Mouse (Mus musculus) limb, embryonic 14.5 days (tissue): ENCODE measurements at regions not wholly inside any gene's neighbourhood (a gene's known extent, or its start where the extent isn't known, plus 50 kb on each side); places are given as distances from the start of the nearest gene placed in this dataset.
"Not testable (repeated sequence)": the region's sequence is repeated elsewhere in the genome, so short reads cannot be mapped to it uniquely, and the experiment has no call there.

Experiments used
- ATAC-seq: fragments of 200-750 bp; cut with Nextera tagmentation; 2 replicates; pipeline ENCODE4 v1.8.0; 2017; ENCODE audit warnings: low read depth, moderate number of reproducible peaks, moderate TSS enrichment; ENCODE audit not compliant: low FRiP score
- DNase-seq: peaks from one replicate; pipeline ENCODE4 v3.0.0-alpha.2; 2015; ENCODE audit warnings: low spot score
- H3K27ac ChIP-seq: fragments of 300-500 bp; sonication (generic); replicated peaks from 2 replicates; pipeline ENCODE4 v1.5.1; 2014; ENCODE audit warnings: low read depth, mild to moderate bottlenecking, low read length, moderate library complexity, mixed read lengths
- H3K27me3 ChIP-seq: fragments of 300-500 bp; sonication (generic); 2 replicates; pipeline ENCODE4 v1.6.1; 2014; ENCODE audit warnings: low read length, mixed read lengths; ENCODE audit not compliant: control insufficient read depth, insufficient read depth
- H3K36me3 ChIP-seq: fragments of 300-500 bp; sonication (generic); 2 replicates; pipeline ENCODE4 v1.6.1; 2014; ENCODE audit warnings: mild to moderate bottlenecking, low read length, moderate library complexity, mixed read lengths; ENCODE audit not compliant: control insufficient read depth, insufficient read depth
- H3K4me1 ChIP-seq: fragments of 300-500 bp; sonication (generic); 2 replicates; pipeline ENCODE4 v1.6.1; 2014; ENCODE audit warnings: antibody characterized with exemption, low read length, mixed read lengths; ENCODE audit not compliant: control insufficient read depth, insufficient read depth
- H3K4me2 ChIP-seq: fragments of 300-500 bp; sonication (generic); replicated peaks from 2 replicates; pipeline ENCODE4 v1.6.1; 2014; ENCODE audit warnings: low read depth, mild to moderate bottlenecking, low read length, moderate library complexity; ENCODE audit not compliant: severe bottlenecking
- H3K4me3 ChIP-seq: fragments of 300-500 bp; sonication (generic); replicated peaks from 2 replicates; pipeline ENCODE4 v1.5.1; 2014; ENCODE audit warnings: low read length
- H3K9ac ChIP-seq: fragments of 300-500 bp; sonication (generic); 2 replicates; pipeline ENCODE4 v1.6.1; 2014; ENCODE audit warnings: mild to moderate bottlenecking, low read depth, low read length, moderate library complexity; ENCODE audit not compliant: severe bottlenecking
- H3K9me3 ChIP-seq: fragments of 300-500 bp; sonication (generic); 2 replicates; pipeline ENCODE4 v1.6.1; 2016; ENCODE audit warnings: low read length; ENCODE audit not compliant: control insufficient read depth
- POLR2A ChIP-seq: fragments of 200-500 bp; IDR thresholded peaks from 2 replicates; pipeline ENCODE4 v1.8.0; 2012; ENCODE audit warnings: inconsistent platforms, mild to moderate bottlenecking, moderate library complexity, borderline replicate concordance; ENCODE audit not compliant: insufficient read depth, insufficient read length; ENCODE audit errors: extremely low read depth
- WGBS: fragments of 180-500 bp; shearing (Covaris S2); extraction: QIAGEN DNeasy Blood & Tissue Kit; methylation state at CpG from one replicate; pipeline ENCODE4 v1.1.7; 2014; 5-methylcytosine and 5-hydroxymethylcytosine counted together

DNA sequence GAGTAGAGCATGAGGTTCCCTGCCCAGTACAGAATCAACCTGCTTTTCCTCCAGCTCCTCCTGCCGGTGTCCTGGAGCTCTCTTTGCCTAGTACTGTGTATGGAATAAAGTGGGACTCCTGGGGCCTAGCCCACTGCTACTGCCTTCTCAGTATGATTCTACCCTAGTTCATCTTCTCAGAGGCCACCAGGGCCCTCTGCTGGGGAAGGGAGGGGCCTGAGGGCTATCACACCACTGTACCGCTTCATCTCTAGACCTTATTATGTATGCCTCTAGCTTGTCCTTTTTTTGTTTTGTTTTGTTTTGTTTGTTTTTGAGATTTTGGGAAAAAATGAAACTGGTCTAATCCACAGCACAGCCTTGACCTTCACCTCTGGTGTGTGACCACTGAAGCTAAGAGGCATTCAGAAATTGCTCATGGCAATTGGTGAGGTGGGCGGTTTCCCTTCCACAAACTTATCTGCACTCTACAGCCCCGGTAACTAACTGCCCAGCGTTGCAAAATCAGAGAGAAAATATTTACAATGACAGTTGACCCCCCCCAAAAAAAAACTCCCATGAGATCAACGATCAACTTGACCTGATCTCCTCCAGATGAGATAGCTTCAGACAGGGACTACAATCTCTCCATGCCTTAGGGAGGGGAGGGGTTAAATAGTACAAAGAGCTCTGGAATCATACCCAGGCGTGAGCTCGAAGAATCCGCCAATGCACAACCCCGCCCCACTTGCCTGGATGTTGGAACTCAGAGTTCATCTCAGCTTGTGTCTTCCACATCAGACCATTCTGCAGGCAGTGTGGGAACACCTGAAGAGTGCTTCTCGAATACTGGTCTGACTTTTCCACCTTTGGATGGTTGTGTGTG is 168.8 kb downstream of the Tomm20 start:
- no peak for ATAC-seq

DNA sequence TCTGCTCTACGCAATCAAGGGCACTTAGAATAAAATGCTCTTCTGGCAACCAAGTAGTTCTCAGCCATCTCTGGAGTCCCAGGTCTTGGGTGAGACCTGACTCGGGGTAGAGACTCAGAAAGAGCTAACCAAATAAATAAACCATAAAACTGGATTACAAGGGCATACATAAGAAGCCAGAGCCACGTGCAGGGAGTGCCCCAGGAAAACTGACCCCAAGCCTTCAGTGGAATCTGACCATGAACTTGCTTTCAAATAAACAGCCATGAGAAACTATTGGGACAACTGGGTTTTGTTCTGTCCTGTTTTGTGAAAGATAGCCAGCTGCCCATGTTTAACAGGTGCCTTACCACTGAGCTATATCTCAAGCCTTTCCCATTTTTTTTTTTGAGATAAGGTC is 170.3 kb downstream of the Tomm20 start:
- H3K9me3 ChIP-seq = no peaks in the 10 kb centered on the region
- ATAC-seq (no peak), DNase-seq (no peak)
- H3K9ac ChIP-seq = no peak overlapping the region
- H3K4me3 ChIP-seq = no peak overlapping the region
- H3K4me2 ChIP-seq = no peak overlapping the region
- H3K27me3 ChIP-seq = no peaks in the 10 kb centered on the region
- 46% methylated on average over 3 of the region's 3 CpGs for WGBS
- H3K27ac ChIP-seq = no peak overlapping the region
- H3K36me3 ChIP-seq = no peaks in the 10 kb centered on the region
- H3K4me1 ChIP-seq = no peaks in the 10 kb centered on the region
- TF ChIP-seq POLR2A = no peak

More for the DNA sequence above, 168.8 kb downstream of the Tomm20 start:
- no peak overlapping the region for H3K4me2 ChIP-seq
- no peak overlapping the region for H3K9ac ChIP-seq
- no peaks in the 10 kb centered on the region for H3K27me3 ChIP-seq
- DNase-seq = no peak
- no peaks in the 10 kb centered on the region for H3K4me1 ChIP-seq
- no peaks in the 10 kb centered on the region for H3K9me3 ChIP-seq
- no peak overlapping the region for H3K27ac ChIP-seq
- no peaks in the 10 kb centered on the region for H3K36me3 ChIP-seq
- 84% methylated on average over 11 of the region's 11 CpGs for WGBS
- H3K4me3 ChIP-seq = no peak overlapping the region
- no peak for TF ChIP-seq POLR2A

DNA sequence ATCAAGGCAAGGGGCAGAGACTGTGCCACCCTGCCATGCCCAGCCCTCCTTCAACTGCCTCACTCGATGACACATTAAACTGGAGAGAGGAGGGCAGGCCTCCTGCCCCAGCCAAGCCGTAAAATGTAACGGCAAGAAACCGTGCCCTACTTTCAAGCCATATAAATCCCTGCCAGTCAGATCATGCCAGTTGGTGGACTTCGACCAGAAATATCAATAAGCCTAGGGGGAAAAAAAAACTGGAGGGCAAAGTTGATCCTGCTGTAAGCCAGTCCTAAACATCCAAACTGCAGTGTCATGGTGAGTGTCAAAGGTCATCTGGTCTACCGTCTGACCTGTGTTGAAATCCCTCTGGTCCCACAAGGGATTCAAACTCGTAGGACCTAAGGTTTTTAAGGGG is 170.8 kb downstream of the Tomm20 start:
- no peak overlapping the region for H3K4me2 ChIP-seq
- no peak overlapping the region for H3K27ac ChIP-seq
- DNase-seq (no peak), ATAC-seq (no peak)
- no peaks in the 10 kb centered on the region for H3K27me3 ChIP-seq
- TF ChIP-seq POLR2A = no peak
- H3K4me1 ChIP-seq = no peaks in the 10 kb centered on the region
- no peak overlapping the region for H3K4me3 ChIP-seq
- 52% methylated on average over 7 of the region's 7 CpGs for WGBS
- H3K9me3 ChIP-seq = no peaks in the 10 kb centered on the region
- H3K9ac ChIP-seq = no peak overlapping the region
- H3K36me3 ChIP-seq = no peaks in the 10 kb centered on the region

DNA sequence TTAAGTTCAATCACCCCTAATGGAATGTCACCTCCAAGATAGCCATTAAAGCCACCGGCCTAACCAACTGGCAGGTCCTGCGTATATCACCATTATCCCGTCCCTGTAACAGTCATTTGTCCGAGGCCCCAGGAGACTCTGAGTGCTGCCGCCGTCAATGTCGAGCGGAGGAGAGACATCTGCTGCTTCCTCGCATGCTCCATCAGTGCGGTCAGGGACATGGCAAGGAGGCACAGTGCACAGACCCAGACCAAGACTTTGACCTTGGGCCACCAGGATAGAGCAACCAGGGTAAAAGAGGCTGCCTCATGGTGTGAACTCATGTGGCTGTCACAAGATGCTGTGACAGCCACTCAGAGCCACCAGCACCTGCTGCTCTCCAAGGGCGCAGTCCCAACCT is 172.9 kb downstream of the Tomm20 start:
- Histone ChIP-seq H3K9me3 (no peaks in the 10 kb centered on the region), H3K4me3 (no peak overlapping the region), H3K36me3 (no peaks in the 10 kb centered on the region), H3K4me2 (no peak overlapping the region), H3K4me1 (no peaks in the 10 kb centered on the region), H3K27ac (no peak overlapping the region), H3K27me3 (no peaks in the 10 kb centered on the region), H3K9ac (no peak overlapping the region)
- TF ChIP-seq POLR2A = no peak
- ATAC-seq (no peak), DNase-seq (no peak)
- 82% methylated on average over 11 of the region's 11 CpGs for WGBS

DNA sequence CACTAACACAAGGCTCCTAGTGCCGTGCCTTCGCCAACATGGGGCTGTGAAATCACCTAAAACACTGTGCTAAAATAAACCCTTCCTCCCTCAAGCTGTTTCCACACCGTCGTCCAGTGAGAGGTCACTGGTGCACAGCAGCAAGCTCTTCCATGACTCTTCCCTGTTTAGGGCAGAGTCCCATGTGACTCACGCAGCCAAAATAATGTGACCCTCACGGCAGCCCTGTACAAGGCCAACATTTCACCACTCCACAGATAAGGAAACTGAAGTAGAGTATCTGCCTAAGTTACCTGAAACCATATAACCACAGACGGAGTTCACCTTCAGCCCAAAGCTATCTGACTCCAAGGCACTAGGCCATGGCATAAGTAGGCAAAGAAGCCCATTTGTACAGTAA is 173.4 kb downstream of the Tomm20 start:
- TF ChIP-seq POLR2A = no peak
- Histone ChIP-seq H3K9me3 (no peaks in the 10 kb centered on the region), H3K27me3 (no peaks in the 10 kb centered on the region), H3K4me1 (no peaks in the 10 kb centered on the region), H3K4me2 (no peak overlapping the region), H3K27ac (no peak overlapping the region), H3K9ac (no peak overlapping the region), H3K36me3 (no peaks in the 10 kb centered on the region), H3K4me3 (no peak overlapping the region)
- 89% methylated on average over 7 of the region's 7 CpGs for WGBS
- DNase-seq (no peak), ATAC-seq (no peak)

DNA sequence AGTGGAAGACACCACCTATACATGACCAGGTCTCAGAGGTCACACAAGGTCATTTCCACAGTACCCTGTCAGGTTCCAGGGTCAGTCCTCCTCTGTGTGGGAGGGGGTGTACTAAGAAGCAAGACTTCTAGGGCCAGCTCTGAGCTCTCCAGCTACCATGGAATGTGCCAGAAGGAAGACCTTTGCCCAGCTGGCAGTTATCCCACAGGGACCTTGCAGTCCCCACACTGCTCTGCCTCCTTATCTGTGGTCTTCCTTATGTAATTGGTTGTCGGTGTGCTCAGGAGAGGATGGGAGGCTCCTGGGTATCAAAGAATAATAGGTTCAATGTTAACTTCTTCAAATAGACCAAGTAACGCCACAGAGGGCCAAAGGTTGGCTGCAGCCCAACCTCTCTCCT is 175.3 kb downstream of the Tomm20 start:
- H3K27ac ChIP-seq, H3K9me3 ChIP-seq, DNase-seq, H3K9ac ChIP-seq, H3K27me3 ChIP-seq, H3K4me1 ChIP-seq, ATAC-seq, H3K4me3 ChIP-seq, H3K36me3 ChIP-seq, H3K4me2 ChIP-seq: not testable (repeated sequence)
- WGBS = 77% methylated on average over 2 of the region's 2 CpGs
